Mouse (Mus musculus) megakaryocyte progenitor cell, adult 5-6 weeks (primary cell): Measurements from ENCODE around the gene Entpd1. TPM values are rescaled to one million over a fixed set of nuclear protein-coding genes. Genes with fewer than 3 reads are reported as not detected.

ENCODE experiments used
- ATAC-seq: replicated peaks from 2 replicates; pipeline ENCODE4 v1.8.0; 2016; ENCODE audit warnings: mild to moderate bottlenecking, moderate TSS enrichment, inconsistent platforms; ENCODE audit not compliant: poor library complexity
- total RNA-seq, 2 experiments: library from RNA; stranded (forward) in 1 of 2; stranded (reverse) in 1 of 2; fragments of 157-497, 149-512 nt in 1 of 2; fragments of 200-1000 nt in 1 of 2; gene quantifications; 2 replicates each; pipeline versions ENCODE4 v1.2.3 to v1.2.4; 2015 to 2017

Entpd1 gene
- total RNA-seq, 2 experiments from 2014 or later = 7.5 to 7.9 TPM

DNA sequence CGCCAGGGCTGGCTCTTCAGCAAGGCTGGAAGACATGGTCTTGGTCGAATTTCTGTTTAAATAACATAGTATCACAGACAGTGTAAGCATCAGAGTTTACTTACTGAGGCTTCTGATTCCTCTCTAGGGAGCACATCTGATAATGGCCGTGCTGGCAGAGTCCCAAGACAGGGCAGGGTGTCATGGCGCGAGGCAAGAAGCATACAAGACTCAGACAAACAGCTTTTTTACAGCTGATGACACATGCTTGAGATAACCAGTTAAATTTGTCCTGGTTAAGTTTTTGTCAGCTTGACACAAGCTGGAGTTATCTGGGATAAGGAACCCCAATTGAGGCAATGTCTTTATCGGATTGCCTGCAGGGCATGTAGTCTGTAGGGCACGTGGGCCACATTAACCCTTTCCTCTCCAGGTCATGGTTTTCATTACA, 157.2 kb downstream of the Entpd1 start:
- ATAC-seq = peak; percentile 98

- ATAC-seq = peak; percentile 46; the same call in 1 of the 2 replicates
These were observed 176.0 kb downstream of the Entpd1 start for GRCm38 (mm10) chr19:40788004-40788714.

DNA sequence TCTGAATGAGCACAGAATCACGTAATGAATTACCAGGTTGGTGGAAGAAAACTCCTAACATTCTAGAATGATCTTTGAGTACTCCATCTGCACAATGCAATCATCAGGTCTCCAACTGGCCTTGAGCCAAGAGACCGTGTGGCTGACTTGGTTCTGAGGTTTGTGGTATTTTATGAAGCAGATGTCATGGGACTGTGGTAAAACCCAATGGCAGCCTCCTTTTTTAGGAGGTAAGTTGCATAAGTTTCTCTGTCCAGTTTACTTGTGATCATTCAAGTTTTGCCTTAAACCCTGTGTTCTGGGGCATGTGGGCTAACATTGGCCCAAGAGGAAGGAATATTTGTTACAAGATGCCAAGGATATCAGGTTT, 176.5 kb downstream of the Entpd1 start:
- ATAC-seq = peak; percentile 83

Other genes with a start within 250 kb of the Entpd1 start
- gene Sorbs1, start 98.6 kb upstream of the Entpd1 start, total RNA-seq (2015) = 2.5 and 3.3 TPM in 2 replicates
- 0.42 and 8.7 TPM in 2 replicates for gene Sorbs1, start 98.6 kb upstream of the Entpd1 start, total RNA-seq (2017)
- 35.5 and 39.4 TPM in 2 replicates for gene Aldh18a1, start 23.9 kb upstream of the Entpd1 start, total RNA-seq (2015)
- 34.3 and 44.5 TPM in 2 replicates for gene Aldh18a1, start 23.9 kb upstream of the Entpd1 start, total RNA-seq (2017)
- gene Tctn3, start 133 bp upstream of the Entpd1 start, total RNA-seq (2015) = 4.7 and 7.5 TPM in 2 replicates
- gene Tctn3, start 133 bp upstream of the Entpd1 start, total RNA-seq (2017) = 5.3 and 6.6 TPM in 2 replicates
- gene Cc2d2b, start 136.4 kb downstream of the Entpd1 start, total RNA-seq (2015) = 0.15 and 0.81 TPM in 2 replicates
- 0.37 TPM in 1 of 2 replicates, not detected in the other for gene Cc2d2b, start 136.4 kb downstream of the Entpd1 start, total RNA-seq (2017)
- 3.9 and 4.6 TPM in 2 replicates for gene Ccnj, start 218.9 kb downstream of the Entpd1 start, total RNA-seq (2015)
- gene Ccnj, start 218.9 kb downstream of the Entpd1 start, total RNA-seq (2017) = 5.5 and 8.4 TPM in 2 replicates